Mouse (Mus musculus) Patski (cell line): ENCODE results near the gene Sh3gl3. TPM values are rescaled to one million over a fixed set of nuclear protein-coding genes. Genes with fewer than 3 reads are reported as not detected.
A peak's percentile ranks its signal among the peaks of the same experiment; 100 is the strongest.
"Not testable (repeated sequence)": the region's sequence is repeated elsewhere in the genome, so short reads cannot be mapped to it uniquely, and the experiment has no call there.

ENCODE experiments used
- ATAC-seq: fragments of 100-300 bp; one replicate; pipeline ENCODE4 v1.8.0; 2021
- CTCF ChIA-PET: fragments of 350-600 bp; sonication (Branson Sonifier 250); formaldehyde crosslinking; loops from one replicate; lab custom pipeline; 2022; ENCODE audit warnings: inconsistent platforms; lab: Charles Lee
- POLR2A ChIA-PET: fragments of 350-600 bp; sonication (Branson Sonifier 250); formaldehyde crosslinking; loops from one replicate; lab custom pipeline; 2022; ENCODE audit warnings: antibody characterized with exemption, inconsistent platforms; lab: Charles Lee
- DNase-seq: peaks from one replicate; pipeline ENCODE4 v3.0.0-alpha.2; 2011; ENCODE audit warnings: low read depth, low spot score
- H3K27me3 ChIP-seq: fragments of 371-371 bp; one replicate; pipeline ENCODE4 v1.5.1; 2021
- CTCF ChIP-seq: fragments of 100-300 bp; IDR thresholded peaks from one replicate; pipeline ENCODE4 v1.5.1; 2021
- in situ Hi-C: fragments of 300-500 bp; cut with MboI; formaldehyde crosslinking; loops from 3 replicates; pipeline ENCODE4 v1.11.1; 2018; ENCODE audit warnings: low pct_unique_long_range_greater_than_20kb, mixed read lengths
- polyA plus RNA-seq: library from polyadenylated mRNA; unstranded; gene quantifications from one replicate; pipeline ENCODE4 v1.2.3, GENCODE M21; 2021

Sh3gl3 gene
- polyA plus RNA-seq, 1 experiment from 2014 or later, result 4.8 TPM

DNA sequence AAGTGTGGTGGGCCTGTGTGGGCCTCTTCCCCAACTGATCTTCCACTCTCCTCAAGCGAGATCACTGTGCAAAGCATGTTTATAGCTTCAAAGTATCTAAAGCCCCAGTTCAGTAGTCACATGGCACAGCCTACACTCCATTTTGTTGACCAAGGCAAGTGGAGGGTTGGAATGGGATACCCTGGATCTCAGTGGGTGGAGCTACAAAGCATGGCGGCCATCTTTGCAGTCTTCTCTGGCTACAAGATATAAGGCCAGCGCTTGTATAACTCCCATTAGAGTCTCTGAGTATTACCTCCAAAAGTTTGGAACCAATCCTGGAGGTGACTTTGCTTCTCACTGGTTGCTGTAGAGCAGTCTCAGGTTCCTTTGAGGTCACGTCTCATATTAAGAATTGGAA, 83.9 kb downstream of the Sh3gl3 start:
- no peak for TF ChIP-seq CTCF
- ATAC-seq, result no peak
- POLR2A ChIA-PET, result no interaction called here
- no peak for DNase-seq
- in situ Hi-C loops, result no loop called here
- no peaks in the 10 kb centered on the region for H3K27me3 ChIP-seq
- CTCF ChIA-PET, result no interaction called here

- ChIA-PET POLR2A (no interaction called here), CTCF (interaction anchor here (1.5 to 2.6 kb wide), 6 partner anchors 14 to 140 kb away, joined by 7 to 17 read pairs (median 10); no protein-coding TSS in a partner anchor)
- no peaks in the 10 kb centered on the region for H3K27me3 ChIP-seq
- ATAC-seq, result no peak
- TF ChIP-seq CTCF, result peak; percentile 88
- in situ Hi-C loops, result loop anchor here (5.0 to 10.0 kb wide), 4 partner anchors 138 to 475 kb away; partner anchors contain the start of gene 3110040N11Rik
- no peak for DNase-seq
These were observed 86.6 kb downstream of the Sh3gl3 start for GRCm38 (mm10) chr7:82260210-82260609.

GRCm38 (mm10) chr7:82263141-82263540, 89.5 kb downstream of the Sh3gl3 start:
- no peak for ATAC-seq
- DNase-seq, result no peak
- POLR2A ChIA-PET, result no interaction called here
- H3K27me3 ChIP-seq, result no peaks in the 10 kb centered on the region
- CTCF ChIA-PET, result interaction anchor here (0.9 to 1.7 kb wide), 3 partner anchors 8 to 316 kb away, joined by 4 to 7 read pairs (median 6); no protein-coding TSS in a partner anchor
- in situ Hi-C loops, result loop anchor here (5.0 to 10.0 kb wide), 4 partner anchors 141 to 478 kb away; partner anchors contain the start of gene 3110040N11Rik
- peak; percentile 85 for TF ChIP-seq CTCF

DNA sequence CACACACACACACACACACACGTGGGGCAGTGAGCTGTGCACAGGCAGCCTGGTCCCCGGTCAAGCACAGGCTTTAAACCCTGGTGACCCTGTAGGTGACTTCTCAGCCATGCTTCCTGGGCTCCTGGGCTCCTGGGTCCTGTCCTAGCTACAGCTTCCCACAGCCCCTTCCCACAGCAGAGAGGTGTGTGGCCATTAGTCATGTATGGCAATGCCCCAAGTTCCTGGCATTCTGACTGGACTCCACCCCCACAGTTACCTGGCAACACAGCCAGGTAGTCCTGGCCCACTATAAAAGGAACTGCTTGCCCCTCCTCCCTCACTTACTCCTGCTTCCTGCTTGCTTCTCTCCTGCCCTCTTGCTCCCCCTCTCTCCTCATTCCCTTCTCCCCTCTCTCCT, 90.5 kb downstream of the Sh3gl3 start:
- H3K27me3 ChIP-seq, result no peaks in the 10 kb centered on the region
- TF ChIP-seq CTCF, result no peak
- CTCF ChIA-PET, result interaction anchor here (0.8 to 1.7 kb wide), 3 partner anchors 142 to 317 kb away, joined by 3 to 7 read pairs (median 4); no protein-coding TSS in a partner anchor
- DNase-seq (no peak), ATAC-seq (no peak)
- in situ Hi-C loops, result loop anchor here (5.0 to 10.0 kb wide), 4 partner anchors 142 to 479 kb away; partner anchors contain the start of gene 3110040N11Rik
- POLR2A ChIA-PET, result no interaction called here

DNA sequence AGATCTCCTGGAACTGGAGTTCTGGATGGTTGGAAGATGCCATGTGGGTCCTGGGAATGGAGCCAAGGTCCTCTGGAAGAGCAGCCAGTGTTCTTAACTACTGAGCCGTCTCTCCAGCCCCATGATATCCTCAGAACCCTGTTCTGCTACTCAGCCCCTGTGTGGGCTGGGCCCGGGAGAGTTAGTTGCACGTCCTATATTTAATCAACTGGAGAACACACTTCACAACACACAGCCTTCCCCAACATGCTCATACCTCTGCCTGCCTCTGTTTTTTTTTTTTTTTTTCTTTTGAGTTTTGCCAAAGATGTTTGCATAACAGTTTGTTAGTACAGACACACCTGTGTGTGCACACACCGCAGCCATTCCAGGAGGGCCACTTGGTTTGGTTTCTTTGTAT, 91.7 kb downstream of the Sh3gl3 start:
- CTCF ChIA-PET, result interaction anchor here (1.4 kb wide), 1 partner anchor 10 kb away, joined by 3 read pairs; no protein-coding TSS in a partner anchor
- TF ChIP-seq CTCF, result no peak

DNA sequence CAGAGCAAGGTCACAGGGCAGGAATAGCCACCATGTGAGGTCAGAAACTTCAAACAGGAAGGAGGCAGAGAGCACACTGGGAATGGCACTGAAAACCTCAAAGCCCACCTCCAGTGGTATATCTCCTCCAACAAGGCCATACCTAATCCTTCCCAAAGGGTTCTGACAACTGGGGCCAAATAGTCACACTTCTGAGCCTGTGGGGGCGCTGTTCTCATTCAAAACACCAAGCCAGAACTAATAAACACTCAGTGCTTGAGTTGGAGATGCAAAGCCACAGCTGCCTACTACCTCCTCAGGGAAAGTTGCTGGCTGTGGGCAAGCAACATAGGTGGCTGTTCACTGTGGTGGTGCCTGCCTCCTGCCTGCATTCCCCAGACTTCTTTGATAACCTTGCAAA, 96.3 kb downstream of the Sh3gl3 start:
- no peaks in the 10 kb centered on the region for H3K27me3 ChIP-seq
- TF ChIP-seq CTCF, result peak; percentile 56
- ATAC-seq (no peak), DNase-seq (no peak)
- in situ Hi-C loops, result loop anchor here (10.0 kb wide), 2 partner anchors 395 to 485 kb away; partner anchors contain the start of gene 3110040N11Rik
- ChIA-PET POLR2A (interaction anchor here (1.1 kb wide), 1 partner anchor 105 kb away, joined by 3 read pairs; no protein-coding TSS in a partner anchor), CTCF (interaction anchor here (1.2 to 2.3 kb wide), 3 partner anchors 138 to 150 kb away, joined by 3 to 9 read pairs (median 5); no protein-coding TSS in a partner anchor)

More for the DNA sequence above, 91.7 kb downstream of the Sh3gl3 start:
- in situ Hi-C loops, result loop anchor here (10.0 kb wide), 2 partner anchors 391 to 481 kb away; partner anchors contain the start of gene 3110040N11Rik
- ATAC-seq (no peak), DNase-seq (no peak)
- POLR2A ChIA-PET, result no interaction called here
- H3K27me3 ChIP-seq, result no peaks in the 10 kb centered on the region

DNA sequence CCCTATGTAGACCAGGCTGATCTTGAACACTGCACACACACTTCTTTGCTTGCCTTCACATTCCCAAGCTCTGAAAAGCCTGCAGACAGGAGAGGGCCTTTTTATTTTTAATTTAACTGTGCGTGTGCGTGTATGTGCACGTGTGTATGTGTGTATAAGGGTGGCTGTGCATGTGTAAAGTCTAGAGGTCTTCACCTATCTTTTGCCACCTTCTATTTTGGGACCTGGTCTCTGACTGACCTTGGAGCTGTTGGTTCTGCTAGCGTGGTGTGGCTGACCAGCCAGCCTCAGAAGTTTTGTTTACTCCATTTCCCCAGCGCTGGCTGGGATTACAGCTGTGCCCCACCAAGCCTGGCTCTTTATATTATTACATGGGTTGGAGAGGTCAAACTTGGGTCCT, 98.1 kb downstream of the Sh3gl3 start:
- ATAC-seq (no peak), DNase-seq (no peak)
- H3K27me3 ChIP-seq, result no peaks in the 10 kb centered on the region
- ChIA-PET POLR2A (interaction anchor here (0.7 kb wide), 1 partner anchor 381 kb away, joined by 3 read pairs; no protein-coding TSS in a partner anchor), CTCF (interaction anchor here (1.2 to 1.4 kb wide), 2 partner anchors 9 to 322 kb away, joined by 4 to 6 read pairs; no protein-coding TSS in a partner anchor)
- no peak for TF ChIP-seq CTCF
- in situ Hi-C loops, result no loop called here

DNA sequence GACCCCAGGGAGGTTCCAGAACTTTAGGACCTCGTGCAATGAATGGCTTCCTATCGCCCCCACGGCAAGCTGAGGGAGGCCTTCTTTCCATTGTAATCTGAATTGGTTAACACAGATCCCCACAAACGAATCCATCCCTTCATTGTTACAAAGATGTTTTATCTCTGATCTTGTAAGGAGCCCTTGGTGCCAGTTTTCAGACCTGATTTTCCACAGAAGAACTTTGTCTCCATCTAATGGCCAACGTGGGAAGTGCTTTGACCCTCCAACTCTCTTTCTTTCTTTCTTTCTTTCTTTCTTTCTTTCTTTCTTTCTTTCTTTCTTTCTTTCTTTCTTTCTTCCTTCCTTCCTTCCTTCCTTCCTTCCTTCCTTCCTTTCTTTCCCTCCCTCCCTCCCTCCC, 99.2 kb downstream of the Sh3gl3 start:
- H3K27me3 ChIP-seq, DNase-seq, ATAC-seq, in situ Hi-C loops, POLR2A ChIA-PET: not testable (repeated sequence)
- peak; percentile 57 for TF ChIP-seq CTCF
- CTCF ChIA-PET, result interaction anchor here (1.2 kb wide), 1 partner anchor 323 kb away, joined by 4 read pairs; no protein-coding TSS in a partner anchor

DNA sequence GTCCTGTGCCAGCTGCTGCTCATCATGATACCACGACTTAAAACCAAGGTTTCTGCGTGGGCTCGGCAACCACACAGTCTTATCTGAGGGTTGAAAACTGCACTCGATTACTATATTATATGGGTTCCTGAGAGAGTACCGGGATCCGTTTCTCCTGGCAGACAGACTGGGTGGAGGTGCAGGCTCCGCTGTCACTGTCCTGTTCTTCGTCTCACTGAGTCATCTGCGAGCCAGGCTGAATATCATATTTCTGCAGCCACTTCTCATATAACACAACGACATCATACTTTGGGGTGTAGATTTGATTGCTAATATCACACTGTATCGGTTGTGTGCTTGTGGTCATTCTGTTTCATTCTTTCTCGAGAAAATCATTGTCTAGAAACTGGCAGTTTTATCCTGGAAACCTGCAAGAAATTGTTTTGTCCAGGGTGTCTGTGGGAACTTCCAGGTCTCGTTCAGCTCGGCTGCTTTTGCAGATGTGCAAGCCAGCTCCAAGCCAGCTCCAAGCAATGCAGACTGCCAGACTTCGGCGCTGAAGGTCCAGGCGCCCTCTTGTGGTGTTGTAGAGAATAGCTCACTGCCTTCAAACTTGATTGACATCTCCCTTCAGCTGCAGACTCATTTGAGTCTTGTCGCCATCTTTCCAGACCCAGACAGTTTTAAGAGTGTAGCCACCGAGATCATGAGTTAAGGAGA, 100.5 kb downstream of the Sh3gl3 start:
- peak; percentile 78 for TF ChIP-seq CTCF
- CTCF ChIA-PET, result interaction anchor here (0.6 to 2.2 kb wide), 11 partner anchors 8 to 313 kb away, joined by 3 to 18 read pairs (median 3); no protein-coding TSS in a partner anchor
- ATAC-seq, result no peak
- in situ Hi-C loops, result no loop called here
- POLR2A ChIA-PET, result no interaction called here
- H3K27me3 ChIP-seq, result no peaks in the 10 kb centered on the region
- no peak for DNase-seq

GRCm38 (mm10) chr7:82274975-82275374, 101.3 kb downstream of the Sh3gl3 start:
- in situ Hi-C loops, result no loop called here
- ChIA-PET POLR2A (no interaction called here), CTCF (interaction anchor here (0.7 to 2.2 kb wide), 9 partner anchors 9 to 313 kb away, joined by 3 to 18 read pairs (median 3); no protein-coding TSS in a partner anchor)
- ATAC-seq (no peak), DNase-seq (no peak)
- TF ChIP-seq CTCF, result no peak
- H3K27me3 ChIP-seq, result no peaks in the 10 kb centered on the region
